In genomic region chr8:3631478-3631875, GRCm38 (mm10) we compare ENCODE assay signal across 8 mouse cellular contexts. TPM values are rescaled to one million over a fixed set of nuclear protein-coding genes. Genes with fewer than 3 reads are reported as not detected.
DNase-seq lines count a peak whose midpoint lies in the region; ATAC-seq and TF ChIP-seq lines count a peak whose summit lies in the region.

No protein-coding gene starts in this region.

- TF ChIP-seq CTCF in lung, embryonic 14.5 days (IDR thresholded peaks at IDR 0.05; ENCODE audit: low read depth) = no peak

- H3K4me3 ChIP-seq in heart, embryonic 13.5 days = peak overlapping the region; percentile 75
- peak overlapping the region; percentile 46 for H3K4me3 ChIP-seq in hindbrain, embryonic 15.5 days
- H3K4me3 ChIP-seq in lung, embryonic 14.5 days (ENCODE audit: low read depth, low read length) = peak overlapping the region; percentile 59

- WGBS in heart, embryonic 13.5 days = 13% methylated on average over 8 of the region's 8 CpGs
- WGBS in hindbrain, embryonic 15.5 days = 28% methylated on average over 8 of the region's 8 CpGs
- WGBS in lung, embryonic 14.5 days = 16% methylated on average over 8 of the region's 8 CpGs

- peak overlapping the region; percentile 90 for H3K4me2 ChIP-seq in heart, embryonic 13.5 days
- H3K4me2 ChIP-seq in hindbrain, embryonic 15.5 days = peak overlapping the region; percentile 78
- peak overlapping the region; percentile 62 for H3K4me2 ChIP-seq in lung, embryonic 14.5 days

- no peak for ATAC-seq in heart, embryonic 13.5 days (ENCODE audit: extremely low read depth, insufficient number of reproducible peaks, low FRiP score, low TSS enrichment)
- peak; percentile 15; the same call in 1 of the 2 replicates for ATAC-seq in hindbrain, embryonic 15.5 days (ENCODE audit: low FRiP score, low read depth)
- peak; percentile 13; the same call in 1 of the 2 replicates for ATAC-seq in lung, embryonic 14.5 days (ENCODE audit: insufficient read depth)

- H3K27me3 ChIP-seq in heart, embryonic 13.5 days (replicated peaks) = peaks cover 19% of the 10 kb centered on the region
- H3K27me3 ChIP-seq in hindbrain, embryonic 15.5 days = no peaks in the 10 kb centered on the region
- H3K27me3 ChIP-seq in lung, embryonic 14.5 days (ENCODE audit: insufficient read depth, low read length) = 0 out of 2 replicates have a peak, but pooled peaks cover 5% of the 10 kb centered on the region

- H3K4me1 ChIP-seq in heart, embryonic 13.5 days = peaks cover 7% of the 10 kb centered on the region
- peaks cover 10% of the 10 kb centered on the region for H3K4me1 ChIP-seq in hindbrain, embryonic 15.5 days (replicated peaks)
- no peaks in the 10 kb centered on the region for H3K4me1 ChIP-seq in lung, embryonic 14.5 days (ENCODE audit: insufficient read depth)

- peaks cover 26% of the 10 kb centered on the region for H3K36me3 ChIP-seq in heart, embryonic 13.5 days
- no peaks in the 10 kb centered on the region for H3K36me3 ChIP-seq in hindbrain, embryonic 15.5 days
- 0 out of 2 replicates have a peak, but pooled peaks cover 6% of the 10 kb centered on the region for H3K36me3 ChIP-seq in lung, embryonic 14.5 days (ENCODE audit: insufficient read depth)

- intact Hi-C loops in heart, postnatal 36 days (cut with DNase I) = no loop called here

- no peak for DNase-seq in heart, postnatal 36 days
- peak; percentile 13 for DNase-seq in c-Kit-negative CD71-positive TER-119-positive erythroid progenitor cells, embryonic 14.5 days (ENCODE audit: low read depth, low spot score)
- DNase-seq in lung, embryonic 14.5 days = no peak
- DNase-seq in retina, embryonic 14.5 days (ENCODE audit: low spot score) = peak; percentile 32
- no peak for DNase-seq in ovary, postnatal 10 days (ENCODE audit: low spot score)
- no peak for DNase-seq in frontal cortex, postnatal 14 days (ENCODE audit: low spot score in 2 of 2)

- no peak overlapping the region for H3K27ac ChIP-seq in heart, embryonic 13.5 days (replicated peaks)
- H3K27ac ChIP-seq in hindbrain, embryonic 15.5 days (replicated peaks) = no peak overlapping the region
- no peak overlapping the region for H3K27ac ChIP-seq in lung, embryonic 14.5 days (ENCODE audit: low read depth)

- no peaks in the 10 kb centered on the region for H3K9me3 ChIP-seq in heart, embryonic 13.5 days
- H3K9me3 ChIP-seq in hindbrain, embryonic 15.5 days = no peaks in the 10 kb centered on the region
- no peaks in the 10 kb centered on the region for H3K9me3 ChIP-seq in lung, embryonic 14.5 days (ENCODE audit: low read depth, low read length)

- peak overlapping the region; percentile 83 for H3K9ac ChIP-seq in heart, embryonic 13.5 days
- H3K9ac ChIP-seq in hindbrain, embryonic 15.5 days = peak overlapping the region; percentile 34; the same call in 1 of the 2 replicates
- H3K9ac ChIP-seq in lung, embryonic 14.5 days = peak overlapping the region; percentile 56

RNA-seq across cellular contexts. Expression of gene Stxbp2, which starts 0.7 kb away (rescaled TPM):
- 45.6 and 51.8 TPM in 2 replicates for polyA plus RNA-seq in heart, embryonic 13.5 days (2015; fragmentation: Nextera tagmentation; extraction: Ambion mirVana)
- 1 to 10 TPM; 4.4 to 6.4 TPM for total RNA-seq in heart, postnatal 36 days (2021)
- 38.0 and 45.3 TPM in 2 replicates for polyA plus RNA-seq in hindbrain, embryonic 15.5 days (2015; fragmentation: Nextera tagmentation; extraction: Ambion mirVana)
- polyA plus RNA-seq in lung, embryonic 14.5 days (2014; fragmentation: Nextera tagmentation; extraction: Ambion mirVana) = 61.4 and 64.0 TPM in 2 replicates

RNA-seq across cellular contexts. Expression of gene Pcp2, which starts 6.1 kb away (rescaled TPM):
- 0.11 TPM in 1 of 2 replicates, not detected in the other for polyA plus RNA-seq in heart, embryonic 13.5 days (2015; fragmentation: Nextera tagmentation; extraction: Ambion mirVana)
- total RNA-seq in heart, postnatal 36 days (2021) = not detected
- 9.5 and 22.9 TPM in 2 replicates for polyA plus RNA-seq in hindbrain, embryonic 15.5 days (2015; fragmentation: Nextera tagmentation; extraction: Ambion mirVana)
- not detected in 2 replicates for polyA plus RNA-seq in lung, embryonic 14.5 days (2014; fragmentation: Nextera tagmentation; extraction: Ambion mirVana)

RNA-seq across cellular contexts. Expression of gene Pet100, which starts 10.1 kb away (rescaled TPM):
- 97.0 and 108 TPM in 2 replicates for polyA plus RNA-seq in heart, embryonic 13.5 days (2015; fragmentation: Nextera tagmentation; extraction: Ambion mirVana)
- 10 to 100 TPM; 77.5 to 81.7 TPM for total RNA-seq in heart, postnatal 36 days (2021)
- 83.4 and 97.2 TPM in 2 replicates for polyA plus RNA-seq in hindbrain, embryonic 15.5 days (2015; fragmentation: Nextera tagmentation; extraction: Ambion mirVana)
- 79.4 and 92.1 TPM in 2 replicates for polyA plus RNA-seq in lung, embryonic 14.5 days (2014; fragmentation: Nextera tagmentation; extraction: Ambion mirVana)

RNA-seq across cellular contexts. Expression of gene Xab2, which starts 10.4 kb away (rescaled TPM):
- polyA plus RNA-seq in heart, embryonic 13.5 days (2015; fragmentation: Nextera tagmentation; extraction: Ambion mirVana) = 32.8 TPM in 2 replicates
- total RNA-seq in heart, postnatal 36 days (2021) = 10 to 100 TPM; 17.1 to 17.5 TPM
- 46.3 and 49.9 TPM in 2 replicates for polyA plus RNA-seq in hindbrain, embryonic 15.5 days (2015; fragmentation: Nextera tagmentation; extraction: Ambion mirVana)
- 55.6 and 55.9 TPM in 2 replicates for polyA plus RNA-seq in lung, embryonic 14.5 days (2014; fragmentation: Nextera tagmentation; extraction: Ambion mirVana)

RNA-seq across cellular contexts. Expression of gene Retn, which starts 24.1 kb away (rescaled TPM):
- polyA plus RNA-seq in heart, embryonic 13.5 days (2015; fragmentation: Nextera tagmentation; extraction: Ambion mirVana) = not detected in 2 replicates
- 1 to 10 TPM in 1 of 2 experiments, under 1 TPM in 1; 0.84 to 1.6 TPM for total RNA-seq in heart, postnatal 36 days (2021)
- 0.42 and 0.78 TPM in 2 replicates for polyA plus RNA-seq in hindbrain, embryonic 15.5 days (2015; fragmentation: Nextera tagmentation; extraction: Ambion mirVana)
- 0.20 TPM in 1 of 2 replicates, not detected in the other for polyA plus RNA-seq in lung, embryonic 14.5 days (2014; fragmentation: Nextera tagmentation; extraction: Ambion mirVana)

Comparison
In these comparisons a context has a peak if more than half of its experiments do, and no peak if none do; other contexts are left out.
1. DNase-seq: peak in c-Kit-negative CD71-positive TER-119-positive erythroid progenitor cells, embryonic 14.5 days (single experiment) and retina, embryonic 14.5 days (single experiment); none in heart, postnatal 36 days (0 of 2), lung, embryonic 14.5 days (single experiment), ovary, postnatal 10 days (single experiment) and frontal cortex, postnatal 14 days (0 of 2).
2. Peak in every context shown above with its lines, with median percentiles within 50 percentile points of each other: H3K4me2 ChIP-seq, H3K4me3 ChIP-seq and H3K9ac ChIP-seq.